ENCODE assay signal across 11 mouse cellular contexts in genomic region chr3:30460890-30461578, GRCm38 (mm10).
DNase-seq lines count a peak whose midpoint lies in the region; ATAC-seq lines count a peak whose summit lies in the region.
"Had no signal": no experiment of that assay in that cellular context is flagged by ENCODE, and none has a peak within 500 bp of the region (broad histone marks: within the 10 kb centered on the region; RNA-seq: fewer than 3 reads in every experiment).

No protein-coding gene starts in this region.

- no peak overlapping the region for H3K27ac ChIP-seq in hindbrain, embryonic 13.5 days
- H3K27ac ChIP-seq in hindbrain, embryonic 10.5 days = no peak overlapping the region
- no peak overlapping the region; a peak in 1 of 4 replicates for H3K27ac ChIP-seq in heart, embryonic 14.5 days (replicated peaks in 1 of 2; ENCODE audit: control insufficient read depth in 1 of 2, insufficient read depth in 1 of 2, low read depth in 2 of 2, low read length in 2 of 2)

- no peak overlapping the region for H3K4me3 ChIP-seq in hindbrain, embryonic 13.5 days
- H3K4me3 ChIP-seq in hindbrain, embryonic 10.5 days = no peak overlapping the region
- no peak overlapping the region for H3K4me3 ChIP-seq in heart, embryonic 14.5 days (ENCODE audit: control insufficient read depth in 1 of 2, insufficient read depth in 1 of 2, low read depth in 1 of 2, low read length in 2 of 2)

- H3K4me1 ChIP-seq in hindbrain, embryonic 13.5 days (replicated peaks) = no peaks in the 10 kb centered on the region
- H3K4me1 ChIP-seq in hindbrain, embryonic 10.5 days (replicated peaks) = peaks cover 7% of the 10 kb centered on the region; the same call in 1 of the 2 replicates
- peaks cover 0 to 11% of the 10 kb centered on the region in 2 experiments; a peak in 2 of 4 replicates for H3K4me1 ChIP-seq in heart, embryonic 14.5 days (ENCODE audit: control insufficient read depth in 2 of 2, insufficient read depth in 2 of 2, low read length in 2 of 2)

- 0 out of 2 replicates have a peak, but pooled peaks cover 4% of the 10 kb centered on the region for H3K27me3 ChIP-seq in hindbrain, embryonic 13.5 days
- no peaks in the 10 kb centered on the region for H3K27me3 ChIP-seq in hindbrain, embryonic 10.5 days (ENCODE audit: insufficient read depth, poor library complexity, severe bottlenecking)
- no peaks in the 10 kb centered on the region for H3K27me3 ChIP-seq in heart, embryonic 14.5 days (ENCODE audit: control insufficient read depth, insufficient read depth, low read length)
- H3K27me3 ChIP-seq: CH12.LX had no signal

- no peaks in the 10 kb centered on the region for H3K9me3 ChIP-seq in hindbrain, embryonic 13.5 days
- no peaks in the 10 kb centered on the region for H3K9me3 ChIP-seq in hindbrain, embryonic 10.5 days
- no peaks in the 10 kb centered on the region for H3K9me3 ChIP-seq in heart, embryonic 14.5 days (ENCODE audit: control insufficient read depth, low read length)

- H3K4me2 ChIP-seq in hindbrain, embryonic 13.5 days = no peak overlapping the region
- H3K4me2 ChIP-seq in heart, embryonic 14.5 days (ENCODE audit: low read length) = 0 out of 2 replicates have a peak overlapping the region, but pooled peaks have one; percentile 9
- H3K4me2 ChIP-seq: liver, embryonic 11.5 days had no signal

- 77% methylated on average over 9 of the region's 9 CpGs for WGBS in hindbrain, embryonic 13.5 days
- WGBS in hindbrain, embryonic 10.5 days = 85% methylated on average over 9 of the region's 9 CpGs
- 71% methylated on average over 9 of the region's 9 CpGs for WGBS in heart, embryonic 14.5 days

- no peaks in the 10 kb centered on the region for H3K36me3 ChIP-seq in hindbrain, embryonic 13.5 days
- no peaks in the 10 kb centered on the region for H3K36me3 ChIP-seq in hindbrain, embryonic 10.5 days
- no peaks in the 10 kb centered on the region for H3K36me3 ChIP-seq in heart, embryonic 14.5 days (ENCODE audit: control insufficient read depth, insufficient read depth, low read length)

- peak; percentile 49; the same call in 1 of the 2 replicates for ATAC-seq in hindbrain, embryonic 13.5 days (ENCODE audit: low FRiP score)
- ATAC-seq in heart, embryonic 14.5 days (ENCODE audit: insufficient number of reproducible peaks, insufficient read depth, low FRiP score, low read depth) = 0 out of 2 replicates have a peak, but pooled peaks have one; percentile 54
- no peak for ATAC-seq in monocyte, adult 5-6 weeks (replicated peaks; ENCODE audit: insufficient number of reproducible peaks, low FRiP score, low TSS enrichment, poor library complexity, severe bottlenecking)

- no peak overlapping the region for H3K9ac ChIP-seq in hindbrain, embryonic 13.5 days
- H3K9ac ChIP-seq in heart, embryonic 14.5 days (ENCODE audit: low read length) = no peak overlapping the region

- no peak for DNase-seq in hindbrain, embryonic 10.5 days (ENCODE audit: low spot score)
- peak; percentile 22 for DNase-seq in brain, embryonic 18.5 days (ENCODE audit: low read depth, low spot score)
- peak; percentile 57 for DNase-seq in lung, postnatal 25 days (ENCODE audit: low spot score)
- no peak for DNase-seq in cerebellum, adult 11-12 months
- DNase-seq: cerebellum, adult 9-11 months; right cerebral cortex, postnatal 25 days had no signal

Comparison
In these comparisons a context has a peak if more than half of its experiments do, and no peak if none do; other contexts are left out.
1. DNase-seq: peak in brain, embryonic 18.5 days (single experiment) and lung, postnatal 25 days (single experiment); none in hindbrain, embryonic 10.5 days (single experiment) and cerebellum, adult 11-12 months (single experiment).